Mouse (Mus musculus) cortical plate, adult 2 months (tissue): ENCODE results near the gene Sp8.

Experiments used
- CTCF ChIP-seq: fragments of 200-500 bp; IDR thresholded peaks from 2 replicates; pipeline ENCODE4 v1.5.1; 2011; ENCODE audit warnings: mild to moderate bottlenecking, control low read depth, low read length; ENCODE audit not compliant: insufficient read depth; ENCODE audit errors: extremely low read depth
- POLR2A ChIP-seq: fragments of 200-500 bp; IDR thresholded peaks from 2 replicates; pipeline ENCODE4 v1.6.1; 2011; ENCODE audit warnings: mild to moderate bottlenecking, low read length, control low read depth; ENCODE audit not compliant: insufficient read depth; ENCODE audit errors: extremely low read depth

- TF ChIP-seq CTCF: no peak
- no peak for TF ChIP-seq POLR2A
Observed at GRCm38 (mm10) chr12:118839398-118839797, 6.7 kb upstream of the Sp8 start.
